Mouse (Mus musculus) midbrain, embryonic 16.5 days (tissue): ENCODE measurements around the gene Fgfr2. TPM values are rescaled to one million over a fixed set of nuclear protein-coding genes. Genes with fewer than 3 reads are reported as not detected.

Experiments used
- ATAC-seq: fragments of 200-750 bp; cut with Nextera tagmentation; 2 replicates; pipeline ENCODE4 v1.8.0; 2017; ENCODE audit warnings: moderate TSS enrichment
- H3K27ac ChIP-seq: fragments of 300-500 bp; sonication (generic); 2 replicates; pipeline ENCODE4 v1.5.1; 2014; ENCODE audit warnings: mild to moderate bottlenecking, low read length, mixed read lengths
- H3K27me3 ChIP-seq: fragments of 300-500 bp; sonication (generic); 2 replicates; pipeline ENCODE4 v1.6.1; 2014; ENCODE audit warnings: low read depth, low read length, mixed read lengths; ENCODE audit not compliant: control insufficient read depth, insufficient read depth
- H3K36me3 ChIP-seq: fragments of 300-500 bp; sonication (generic); 2 replicates; pipeline ENCODE4 v1.6.1; 2014; ENCODE audit warnings: mild to moderate bottlenecking, low read length, moderate library complexity, mixed read lengths; ENCODE audit not compliant: control insufficient read depth, insufficient read depth
- H3K4me1 ChIP-seq: fragments of 300-500 bp; sonication (generic); 2 replicates; pipeline ENCODE4 v1.6.1; 2014; ENCODE audit warnings: mild to moderate bottlenecking, low read length, mixed read lengths; ENCODE audit not compliant: control insufficient read depth, insufficient read depth
- H3K4me2 ChIP-seq: fragments of 300-500 bp; sonication (generic); 2 replicates; pipeline ENCODE4 v1.6.1; 2014; ENCODE audit warnings: mild to moderate bottlenecking, low read length, mixed read lengths
- H3K4me3 ChIP-seq: fragments of 300-500 bp; sonication (generic); 2 replicates; pipeline ENCODE4 v1.5.1; 2014; ENCODE audit warnings: low read depth, mild to moderate bottlenecking, low read length, moderate library complexity, mixed read lengths
- H3K9ac ChIP-seq: fragments of 300-500 bp; sonication (generic); 2 replicates; pipeline ENCODE4 v1.6.1; 2014; ENCODE audit warnings: low read depth, low read length, mixed read lengths
- H3K9me3 ChIP-seq: fragments of 300-500 bp; sonication (generic); replicated peaks from 2 replicates; pipeline ENCODE4 v1.6.1; 2014; ENCODE audit warnings: mild to moderate bottlenecking, low read length, mixed read lengths; ENCODE audit not compliant: control insufficient read depth, poor library complexity, severe bottlenecking
- WGBS: fragments of 180-500 bp; shearing (Covaris S2); extraction: QIAGEN DNeasy Blood & Tissue Kit; methylation state at CpG from one replicate; pipeline ENCODE4 v1.1.7; 2014; 5-methylcytosine and 5-hydroxymethylcytosine counted together
- polyA plus RNA-seq: library from polyadenylated mRNA; unstranded; fragments of >200 nt; fragmentation: Nextera tagmentation; extraction: Ambion mirVana; gene quantifications from 2 replicates; pipeline ENCODE4 v1.2.1, GENCODE M21; 2015

Fgfr2 gene
- polyA plus RNA-seq, 1 experiment from 2014 or later, result 23.8 TPM

DNA sequence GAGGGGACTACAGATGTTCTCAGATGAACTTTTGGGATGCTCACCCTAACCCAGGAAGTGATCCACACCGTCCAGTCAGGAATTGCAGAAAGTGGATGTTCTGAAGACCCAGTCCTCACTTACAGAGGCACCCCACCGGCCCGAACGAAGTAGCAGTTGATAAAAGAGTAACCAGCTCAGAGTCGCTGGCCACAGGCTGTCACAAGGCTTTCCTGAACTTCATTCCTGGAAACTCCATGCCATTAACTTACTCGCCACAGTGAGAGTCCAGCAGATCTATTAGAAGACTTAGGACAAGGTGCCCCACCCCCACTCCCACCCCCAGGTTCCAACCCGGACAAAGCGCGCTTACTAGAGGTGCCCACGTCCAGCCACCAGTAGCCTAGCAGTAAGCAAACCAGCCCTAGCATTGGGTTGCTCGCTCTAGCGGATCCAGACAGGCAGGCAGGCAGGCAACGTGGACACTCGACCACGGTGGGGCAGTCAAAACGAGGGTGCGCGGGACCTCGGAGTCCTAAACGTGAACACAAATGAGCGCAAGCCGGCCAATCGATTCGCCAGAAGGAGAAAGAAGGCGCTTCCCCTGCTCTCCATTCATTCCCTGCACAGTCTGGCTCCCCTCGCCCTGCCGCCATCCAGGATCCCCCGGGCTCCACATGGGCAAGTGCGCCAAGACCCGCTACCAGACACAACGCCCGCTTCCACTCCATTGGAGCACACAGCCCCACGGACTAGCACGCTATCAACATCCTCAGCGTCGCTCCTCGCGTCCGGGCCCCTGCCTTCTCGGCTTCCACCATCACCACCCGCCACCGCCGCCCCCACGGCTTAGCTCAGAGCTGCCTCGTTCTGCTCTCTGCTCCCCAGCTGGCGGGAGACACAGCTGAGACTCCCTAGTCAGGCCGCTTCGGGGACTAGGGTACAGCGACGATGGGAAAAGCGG is 807.7 kb downstream of the Fgfr2 start:
- Histone ChIP-seq H3K27ac (peak overlapping the region; percentile 81), H3K27me3 (no peaks in the 10 kb centered on the region), H3K9ac (peak overlapping the region; percentile 88), H3K9me3 (no peaks in the 10 kb centered on the region), H3K4me3 (peak overlapping the region; percentile 79), H3K36me3 (no peaks in the 10 kb centered on the region), H3K4me2 (peak overlapping the region; percentile 99), H3K4me1 (peaks cover 12% of the 10 kb centered on the region; the same call in 1 of the 2 replicates)
- 1% methylated on average over 47 of the region's 51 CpGs for WGBS
- ATAC-seq, result peak; percentile 81

DNA sequence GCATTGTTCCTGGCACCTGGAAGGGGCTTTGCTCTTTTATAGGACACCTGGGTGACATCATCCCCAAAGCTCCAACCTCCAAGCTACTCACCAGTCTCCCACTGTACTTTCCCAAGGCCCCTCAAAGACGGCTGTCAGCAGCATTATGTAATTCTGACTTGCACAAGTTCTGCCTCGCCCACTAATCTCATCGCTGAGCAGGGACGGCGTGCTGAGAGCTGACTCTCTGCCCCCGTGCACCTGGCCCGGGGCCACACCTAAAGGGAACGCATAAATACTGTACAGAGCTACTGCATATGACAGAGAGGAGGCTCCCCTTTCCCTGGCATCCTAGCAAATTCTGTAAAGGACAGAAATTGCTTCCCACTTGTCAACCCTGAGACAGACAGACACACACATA is 810.8 kb downstream of the Fgfr2 start:
- H3K27me3 ChIP-seq, result no peaks in the 10 kb centered on the region
- no peaks in the 10 kb centered on the region for H3K36me3 ChIP-seq
- WGBS, result 67% methylated on average over 8 of the region's 8 CpGs
- H3K27ac ChIP-seq, result no peak overlapping the region
- H3K4me3 ChIP-seq, result no peak overlapping the region
- H3K9me3 ChIP-seq, result no peaks in the 10 kb centered on the region
- no peak overlapping the region for H3K4me2 ChIP-seq
- ATAC-seq, result no peak
- H3K4me1 ChIP-seq, result peaks cover 9% of the 10 kb centered on the region; the same call in 1 of the 2 replicates
- no peak overlapping the region for H3K9ac ChIP-seq

DNA sequence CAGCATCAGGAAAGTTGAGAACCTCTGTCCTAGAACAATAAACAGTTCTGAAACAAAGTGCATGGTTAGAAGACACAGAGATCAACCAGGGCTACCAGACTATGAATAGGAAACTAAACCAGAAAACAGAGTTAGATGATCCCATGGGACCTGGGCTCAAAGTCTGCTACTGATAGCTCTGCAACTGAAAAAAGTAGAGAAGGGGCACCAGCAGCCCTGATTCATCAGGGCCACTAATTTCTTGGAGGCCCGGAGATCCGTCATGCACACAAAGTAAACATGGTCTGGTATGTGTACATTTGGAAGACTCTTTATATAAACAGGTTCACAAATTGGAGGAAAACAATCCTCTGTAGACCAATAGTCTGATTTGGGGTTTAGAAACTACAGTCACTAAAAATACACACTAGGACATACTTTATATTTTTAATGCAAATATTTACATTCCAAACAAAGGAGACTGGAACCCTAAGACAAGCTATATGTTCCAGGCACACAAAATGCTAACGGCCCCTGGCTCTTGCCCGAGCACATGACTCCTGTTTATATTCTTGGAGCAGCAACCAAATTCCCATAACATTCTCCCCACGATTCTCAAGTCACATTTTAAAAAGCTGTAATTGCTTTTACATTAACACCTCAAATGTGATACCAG is 814.5 kb downstream of the Fgfr2 start:
- 88% methylated on average over 5 of the region's 5 CpGs for WGBS
- H3K9ac ChIP-seq, result no peak overlapping the region
- peaks cover 1% of the 10 kb centered on the region; the same call in 1 of the 2 replicates for H3K4me1 ChIP-seq
- H3K36me3 ChIP-seq, result no peaks in the 10 kb centered on the region
- H3K9me3 ChIP-seq, result no peaks in the 10 kb centered on the region
- H3K4me2 ChIP-seq, result no peak overlapping the region
- H3K27me3 ChIP-seq, result no peaks in the 10 kb centered on the region
- ATAC-seq, result no peak
- no peak overlapping the region for H3K4me3 ChIP-seq
- no peak overlapping the region for H3K27ac ChIP-seq

DNA sequence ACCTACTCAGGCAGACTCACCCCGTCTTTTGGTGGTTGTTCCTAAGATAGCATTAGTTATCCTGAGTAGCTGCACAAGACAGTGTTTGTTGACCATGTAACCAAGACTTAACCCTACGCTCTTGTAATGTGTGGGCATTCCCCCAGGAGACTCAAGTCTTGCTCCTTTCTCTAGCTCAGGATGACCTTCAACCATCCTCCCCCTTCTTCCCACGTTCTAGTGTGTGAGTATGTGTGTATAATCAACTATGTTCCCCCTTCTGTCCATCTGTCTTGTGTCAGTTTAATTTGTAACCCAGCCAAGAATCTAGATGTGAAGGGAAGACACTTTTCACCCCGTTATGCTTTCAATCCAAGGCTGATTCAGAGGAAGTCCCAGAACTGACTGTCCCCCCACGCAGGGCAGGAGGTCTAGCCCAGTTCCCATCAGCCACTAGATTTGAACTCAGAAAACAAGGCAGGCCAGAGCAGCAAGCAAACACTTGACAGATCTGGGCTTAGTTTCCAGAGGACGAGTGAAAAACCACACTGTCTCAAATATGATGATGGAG is 815.4 kb downstream of the Fgfr2 start:
- Histone ChIP-seq H3K4me2 (no peak overlapping the region), H3K9me3 (no peaks in the 10 kb centered on the region), H3K27me3 (no peaks in the 10 kb centered on the region), H3K27ac (no peak overlapping the region), H3K36me3 (no peaks in the 10 kb centered on the region), H3K4me3 (no peak overlapping the region), H3K4me1 (no peaks in the 10 kb centered on the region), H3K9ac (no peak overlapping the region)
- no peak for ATAC-seq
- 83% methylated on average over 6 of the region's 6 CpGs for WGBS

DNA sequence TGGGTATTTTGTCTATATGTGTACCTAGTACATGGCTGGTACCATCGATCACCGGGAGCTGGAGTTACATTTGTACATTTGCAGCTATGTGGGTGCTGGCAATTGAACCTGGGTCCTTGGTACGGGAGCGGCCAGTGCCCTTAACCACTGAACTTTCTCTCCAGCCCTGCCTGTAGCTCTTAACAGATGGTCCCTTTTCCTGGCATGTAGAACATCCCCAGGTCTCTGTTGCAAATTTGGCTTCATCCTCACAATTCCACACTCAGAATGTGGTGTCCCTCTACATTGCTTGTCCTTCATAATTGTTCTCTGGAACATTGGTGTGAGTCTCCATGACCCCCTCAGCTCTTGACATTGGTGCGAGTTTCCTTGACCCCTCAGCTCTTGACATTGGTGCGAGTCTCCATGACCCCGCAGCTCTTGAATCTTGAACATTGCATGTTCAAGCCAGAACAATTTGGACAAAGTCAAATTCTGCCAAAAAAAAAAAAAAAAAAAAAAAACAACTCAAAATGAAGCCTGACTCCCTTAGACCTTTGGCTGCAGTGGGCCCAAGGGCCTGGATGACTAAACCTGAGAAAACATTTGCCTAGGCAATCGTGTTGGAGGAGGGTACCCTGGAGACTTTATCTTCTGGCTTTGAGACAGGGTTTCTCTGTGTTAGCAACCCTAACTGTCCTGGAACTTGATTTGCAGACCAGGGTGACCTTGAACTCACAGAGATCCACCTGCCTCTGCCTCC is 816.3 kb downstream of the Fgfr2 start:
- Histone ChIP-seq H3K27ac (no peak overlapping the region), H3K4me1 (no peaks in the 10 kb centered on the region), H3K36me3 (no peaks in the 10 kb centered on the region), H3K9ac (no peak overlapping the region), H3K9me3 (no peaks in the 10 kb centered on the region), H3K4me2 (no peak overlapping the region), H3K4me3 (no peak overlapping the region), H3K27me3 (no peaks in the 10 kb centered on the region)
- no peak for ATAC-seq
- WGBS, result 96% methylated on average over 8 of the region's 8 CpGs

DNA sequence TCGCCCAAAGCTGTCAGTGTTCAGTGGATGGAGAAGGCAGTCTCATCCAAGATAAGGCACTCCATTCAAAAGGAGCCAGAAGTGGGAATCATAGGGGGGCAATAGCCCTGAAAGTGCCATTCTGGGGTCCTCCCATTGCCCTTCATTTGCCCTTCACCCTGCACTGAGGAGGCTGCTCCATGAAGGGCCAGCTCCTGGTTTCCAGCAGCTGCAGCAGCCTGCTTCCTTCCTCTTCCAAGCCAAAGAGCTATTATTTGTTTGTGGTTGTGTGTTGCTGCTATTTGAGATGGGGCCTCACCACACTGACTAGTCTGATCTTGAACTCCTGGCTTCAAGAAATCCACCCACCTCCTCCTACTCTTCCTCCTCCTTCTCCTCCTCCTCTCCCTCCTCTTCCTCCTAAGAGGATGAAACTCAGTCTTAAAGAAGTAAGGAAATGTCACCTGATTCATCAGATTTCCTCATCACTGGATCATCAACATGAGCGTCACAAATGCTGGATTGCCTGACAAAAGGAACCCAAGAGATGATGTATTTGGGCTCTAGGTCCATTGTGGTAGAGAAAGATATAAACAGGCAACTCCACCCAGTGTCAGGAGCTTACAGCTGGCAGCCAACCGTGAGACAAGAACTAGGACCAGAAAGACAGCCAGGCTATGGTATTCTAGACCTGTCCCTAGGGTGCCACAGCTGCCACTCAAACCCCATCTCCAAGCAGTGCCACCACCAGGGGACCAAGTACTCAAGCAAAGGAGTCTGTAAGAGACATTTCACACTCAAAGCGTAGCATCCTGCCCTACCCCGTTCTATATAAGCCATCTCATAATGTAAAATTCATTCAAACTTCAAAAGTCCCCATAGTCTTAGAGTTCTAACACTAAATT is 817.4 kb downstream of the Fgfr2 start:
- ATAC-seq, result no peak
- H3K4me3 ChIP-seq, result no peak overlapping the region
- no peak overlapping the region for H3K27ac ChIP-seq
- H3K9ac ChIP-seq, result no peak overlapping the region
- H3K4me2 ChIP-seq, result no peak overlapping the region
- H3K36me3 ChIP-seq, result no peaks in the 10 kb centered on the region
- 88% methylated on average over 5 of the region's 5 CpGs for WGBS
- no peaks in the 10 kb centered on the region for H3K27me3 ChIP-seq
- H3K4me1 ChIP-seq, result no peaks in the 10 kb centered on the region
- no peaks in the 10 kb centered on the region for H3K9me3 ChIP-seq

DNA sequence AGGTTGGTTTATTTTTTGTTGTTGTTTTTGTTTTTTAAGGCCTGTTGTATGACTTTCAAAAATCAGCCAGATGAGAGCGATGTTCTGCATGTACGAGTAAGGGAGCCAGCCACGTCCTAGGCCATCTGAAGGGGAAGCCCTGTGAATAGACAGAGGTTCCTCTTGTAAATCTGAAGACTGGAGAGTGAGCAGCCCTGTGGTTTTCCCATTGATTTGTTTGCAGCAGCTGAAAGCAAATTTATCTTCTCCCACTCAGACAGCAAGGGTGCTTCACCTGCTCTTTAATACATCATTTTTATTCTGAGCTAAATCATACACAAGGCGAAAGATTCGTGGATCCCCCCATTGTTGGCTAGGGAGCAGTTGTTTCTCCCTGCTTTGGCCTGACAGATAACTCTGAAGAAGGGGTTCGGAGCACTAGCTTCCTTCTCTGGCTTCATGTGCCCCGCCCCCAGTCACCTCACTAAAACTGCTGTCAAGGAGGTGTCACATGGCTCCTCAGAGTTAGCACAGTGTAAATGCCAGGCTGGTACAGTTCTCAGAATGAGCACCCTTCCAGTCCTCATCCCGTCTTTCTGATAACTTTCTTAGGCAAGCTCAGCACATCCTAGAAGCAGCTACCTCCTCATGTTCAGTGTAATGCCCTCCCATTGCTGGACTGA is 818.6 kb downstream of the Fgfr2 start:
- no peak overlapping the region for H3K9ac ChIP-seq
- ATAC-seq, result no peak
- no peak overlapping the region for H3K4me2 ChIP-seq
- no peaks in the 10 kb centered on the region for H3K36me3 ChIP-seq
- H3K27me3 ChIP-seq, result no peaks in the 10 kb centered on the region
- no peak overlapping the region for H3K27ac ChIP-seq
- H3K4me3 ChIP-seq, result no peak overlapping the region
- 82% methylated on average over 8 of the region's 8 CpGs for WGBS
- H3K9me3 ChIP-seq, result no peaks in the 10 kb centered on the region
- no peaks in the 10 kb centered on the region for H3K4me1 ChIP-seq

DNA sequence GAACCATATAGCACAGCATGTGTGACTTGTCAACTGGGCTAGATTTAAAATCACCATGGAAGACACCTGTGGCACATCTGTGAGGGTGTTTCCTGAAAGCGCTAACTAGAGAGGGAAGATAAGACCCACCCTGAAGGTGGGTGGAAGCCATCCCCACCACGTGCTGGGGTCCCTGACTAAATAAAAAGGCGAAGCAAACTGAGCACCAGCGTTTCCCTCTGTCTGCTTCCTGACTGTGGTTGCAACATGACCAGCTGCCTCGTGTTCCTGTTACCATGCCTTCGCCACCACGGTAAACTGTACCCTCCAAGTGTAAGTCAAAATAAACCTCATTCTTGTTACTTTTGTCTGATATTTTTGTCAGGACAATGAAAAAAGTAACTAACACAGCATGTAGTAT is 819.2 kb downstream of the Fgfr2 start:
- no peaks in the 10 kb centered on the region for H3K4me1 ChIP-seq

More for the DNA sequence above, 819.2 kb downstream of the Fgfr2 start:
- 85% methylated on average over 7 of the region's 7 CpGs for WGBS
- no peaks in the 10 kb centered on the region for H3K27me3 ChIP-seq
- no peak overlapping the region for H3K4me3 ChIP-seq
- no peak overlapping the region for H3K27ac ChIP-seq
- H3K9me3 ChIP-seq, result no peaks in the 10 kb centered on the region
- no peak for ATAC-seq
- no peak overlapping the region for H3K4me2 ChIP-seq
- no peak overlapping the region for H3K9ac ChIP-seq
- no peaks in the 10 kb centered on the region for H3K36me3 ChIP-seq
